Mouse (Mus musculus) ES-Bruce4 (cell line): ENCODE measurements around the gene Fblim1. TPM values are rescaled to one million over a fixed set of nuclear protein-coding genes. Genes with fewer than 3 reads are reported as not detected.

ENCODE experiments used
- H3K27ac ChIP-seq: 2 replicates; pipeline ENCODE4 v1.5.1; 2012; ENCODE audit warnings: low read length, inconsistent platforms; ENCODE audit not compliant: insufficient read depth
- H3K27me3 ChIP-seq: 2 replicates; pipeline ENCODE4 v1.6.1; 2012; ENCODE audit warnings: mild to moderate bottlenecking, low read length, inconsistent platforms; ENCODE audit not compliant: control insufficient read depth, poor library complexity, insufficient read depth, severe bottlenecking
- H3K36me3 ChIP-seq: 2 replicates; pipeline ENCODE4 v1.6.1; 2012; ENCODE audit warnings: inconsistent platforms, mild to moderate bottlenecking, low read length, moderate library complexity; ENCODE audit not compliant: control insufficient read depth, poor library complexity, insufficient read depth, severe bottlenecking
- H3K4me1 ChIP-seq: one replicate; pipeline ENCODE4 v1.8.1; 2011; ENCODE audit warnings: low read length; ENCODE audit not compliant: control insufficient read depth, insufficient read depth
- H3K4me3 ChIP-seq: 2 replicates; pipeline ENCODE4 v1.5.1; 2011; ENCODE audit warnings: low read depth, mild to moderate bottlenecking, low read length
- H3K9ac ChIP-seq: 2 replicates; pipeline ENCODE4 v1.6.1; 2012; ENCODE audit warnings: low read depth, mild to moderate bottlenecking, inconsistent platforms; ENCODE audit not compliant: poor library complexity, severe bottlenecking
- H3K9me3 ChIP-seq: replicated peaks from 2 replicates; pipeline ENCODE4 v1.6.1; 2012; ENCODE audit warnings: mild to moderate bottlenecking, low read length, inconsistent platforms; ENCODE audit not compliant: control insufficient read depth, poor library complexity, insufficient read depth, severe bottlenecking
- CTCF ChIP-seq: IDR thresholded peaks from one replicate; pipeline ENCODE4 v1.8.1; 2011; ENCODE audit warnings: low read depth, low read length
- EP300 ChIP-seq: IDR thresholded peaks from 2 replicates; pipeline ENCODE4 v1.6.1; 2011; ENCODE audit warnings: low read depth, low read length; ENCODE audit not compliant: insufficient read depth
- POLR2A ChIP-seq: IDR thresholded peaks from one replicate; pipeline ENCODE4 v1.8.1; 2011; ENCODE audit warnings: low read length; ENCODE audit not compliant: insufficient read depth
- polyA plus RNA-seq: library from polyadenylated mRNA; stranded (reverse); fragments of >200 nt; gene quantifications from 2 replicates; pipeline ENCODE4 v1.2.4, GENCODE M21; 2011; ENCODE audit warnings: low read depth; ENCODE audit not compliant: missing spikeins, insufficient read depth, insufficient read length

The Fblim1 gene
- polyA plus RNA-seq, 1 experiment: 73.8 TPM

GRCm38 (mm10) chr4:141649244-141649643, 43.3 kb upstream of the Fblim1 start:
- no peak for TF ChIP-seq CTCF
- Histone ChIP-seq H3K36me3 (no peaks in the 10 kb centered on the region), H3K27ac (no peak overlapping the region), H3K4me3 (no peak overlapping the region), H3K4me1 (no peaks in the 10 kb centered on the region), H3K9ac (no peak overlapping the region), H3K9me3 (no peaks in the 10 kb centered on the region), H3K27me3 (no peaks in the 10 kb centered on the region)

DNA sequence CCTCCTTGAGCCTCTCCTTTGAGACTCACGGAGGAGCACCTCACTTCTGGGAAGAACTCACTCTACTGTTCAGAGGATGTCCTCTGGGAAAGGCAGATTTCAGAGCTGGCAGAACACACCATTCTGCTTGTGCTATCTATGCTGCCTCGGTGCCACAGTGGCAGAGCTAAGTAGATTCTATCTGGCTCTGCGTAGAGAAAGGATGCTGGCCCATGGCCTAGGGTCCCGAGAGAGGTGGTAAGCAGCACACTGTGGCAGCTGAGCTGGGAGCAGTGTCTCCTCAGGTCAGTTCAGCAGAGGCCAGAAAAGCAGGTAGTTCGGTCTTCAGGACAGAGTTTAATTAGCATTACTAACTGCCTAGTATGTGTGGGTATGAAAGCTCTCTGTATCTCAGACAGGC, 42.4 kb upstream of the Fblim1 start:
- Histone ChIP-seq H3K9ac (no peak overlapping the region), H3K27ac (no peak overlapping the region), H3K36me3 (no peaks in the 10 kb centered on the region), H3K27me3 (no peaks in the 10 kb centered on the region), H3K4me3 (no peak overlapping the region), H3K9me3 (no peaks in the 10 kb centered on the region), H3K4me1 (no peaks in the 10 kb centered on the region)
- TF ChIP-seq CTCF (no peak), POLR2A (no peak), EP300 (no peak)

DNA sequence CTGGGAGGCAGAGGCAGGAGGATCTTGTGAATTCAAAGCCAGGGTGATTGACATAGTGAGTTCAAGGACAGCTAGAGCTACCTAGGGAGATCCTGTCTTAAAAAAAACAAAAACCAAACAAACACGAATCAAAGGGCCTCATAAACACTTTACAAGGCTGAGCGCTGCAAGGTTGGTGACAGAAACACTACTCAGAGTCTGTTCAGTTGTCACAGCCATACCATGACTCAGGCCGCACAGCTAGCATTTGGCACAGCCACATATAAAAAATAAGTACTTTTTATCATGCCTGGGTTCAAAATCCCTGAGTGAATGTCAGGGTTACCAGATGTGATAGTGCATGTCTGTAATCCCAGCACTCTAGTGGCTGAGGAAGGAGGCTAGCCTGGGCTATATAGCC, 41.3 kb upstream of the Fblim1 start:
- Histone ChIP-seq H3K4me1 (no peaks in the 10 kb centered on the region), H3K27me3 (no peaks in the 10 kb centered on the region), H3K9ac (no peak overlapping the region), H3K27ac (no peak overlapping the region), H3K4me3 (no peak overlapping the region), H3K36me3 (no peaks in the 10 kb centered on the region), H3K9me3 (no peaks in the 10 kb centered on the region)
- TF ChIP-seq CTCF (no peak), POLR2A (no peak), EP300 (no peak)

- no peak overlapping the region for H3K27ac ChIP-seq
- no peaks in the 10 kb centered on the region for H3K27me3 ChIP-seq
- no peak overlapping the region for H3K9ac ChIP-seq
- TF ChIP-seq POLR2A (no peak), CTCF (no peak), EP300 (no peak)
- no peaks in the 10 kb centered on the region for H3K36me3 ChIP-seq
- no peaks in the 10 kb centered on the region for H3K4me1 ChIP-seq
- no peak overlapping the region for H3K4me3 ChIP-seq
- no peaks in the 10 kb centered on the region for H3K9me3 ChIP-seq
Measured at GRCm38 (mm10) chr4:141645988-141646387, 40.1 kb upstream of the Fblim1 start.

GRCm38 (mm10) chr4:141643118-141643855, 37.4 kb upstream of the Fblim1 start:
- TF ChIP-seq POLR2A (no peak), EP300 (no peak), CTCF (no peak)
- Histone ChIP-seq H3K27ac (no peak overlapping the region), H3K36me3 (no peaks in the 10 kb centered on the region), H3K4me3 (no peak overlapping the region), H3K9ac (no peak overlapping the region), H3K27me3 (no peaks in the 10 kb centered on the region), H3K9me3 (no peaks in the 10 kb centered on the region), H3K4me1 (no peaks in the 10 kb centered on the region)

DNA sequence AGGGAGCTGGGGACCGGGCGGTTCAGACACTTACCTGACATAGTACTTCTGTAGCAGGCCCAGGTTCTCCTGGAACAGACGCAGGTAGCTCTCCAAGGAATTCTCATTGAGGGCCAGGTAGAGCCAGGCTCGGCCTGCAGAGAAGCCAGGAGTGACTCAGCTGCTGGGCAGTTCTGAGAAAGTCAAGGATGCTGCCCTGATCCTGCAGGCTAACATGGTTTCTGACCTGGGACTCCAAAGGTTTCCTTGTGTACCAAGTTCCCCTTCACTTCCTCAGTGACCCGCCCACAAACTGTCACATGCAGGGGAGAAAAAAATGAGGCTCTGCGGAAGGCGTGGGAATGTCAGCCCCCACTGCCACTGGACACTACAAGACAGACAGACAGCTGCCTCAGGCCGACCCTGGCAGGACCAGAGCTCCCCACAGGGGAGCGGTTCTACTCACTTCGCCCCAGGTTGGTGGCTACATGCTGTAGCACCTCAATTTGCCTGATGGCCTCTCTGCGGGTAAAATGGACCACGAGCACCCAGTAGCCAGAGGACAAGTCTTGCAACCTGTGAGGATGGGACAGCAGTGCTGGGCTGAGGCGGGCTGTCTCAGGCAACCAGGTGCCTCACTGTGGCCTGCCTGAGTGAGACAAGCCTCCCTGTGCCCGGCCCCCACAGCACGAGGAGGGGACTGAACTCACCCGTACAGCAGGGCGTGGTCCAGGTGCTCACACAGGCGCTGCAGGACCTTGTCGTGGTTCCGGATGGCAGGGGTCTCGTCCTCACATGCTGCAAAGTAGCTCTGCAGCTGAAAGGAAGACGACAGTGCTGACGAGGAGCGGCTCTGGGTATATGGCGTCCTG, 36.3 kb upstream of the Fblim1 start:
- Histone ChIP-seq H3K36me3 (no peaks in the 10 kb centered on the region), H3K4me1 (no peaks in the 10 kb centered on the region), H3K9me3 (no peaks in the 10 kb centered on the region), H3K27ac (no peak overlapping the region), H3K4me3 (0 out of 2 replicates have a peak overlapping the region, but pooled peaks have one; percentile 2), H3K27me3 (no peaks in the 10 kb centered on the region), H3K9ac (no peak overlapping the region)
- TF ChIP-seq EP300: no peak
- no peak for TF ChIP-seq CTCF
- TF ChIP-seq POLR2A: no peak
